Mouse (Mus musculus) retina, adult 2 months (tissue): ENCODE results near the gene Vmn1r39.
"Not testable (repeated sequence)": the region's sequence is repeated elsewhere in the genome, so short reads cannot be mapped to it uniquely, and the experiment has no call there.

Experiments used
- DNase-seq: peaks from one replicate; pipeline ENCODE4 v3.0.0-alpha.2; 2012; ENCODE audit warnings: low read depth, low spot score

Vmn1r39 gene

GRCm38 (mm10) chr6:66810509-66810908, at the start of gene Vmn1r39:
TSS of gene Vmn1r39 (minus strand) at chr6:66810609.
- no peak for DNase-seq

- DNase-seq, result no peak
These were observed 49.0 kb upstream of the Vmn1r39 start for GRCm38 (mm10) chr6:66859391-66859790.

DNA sequence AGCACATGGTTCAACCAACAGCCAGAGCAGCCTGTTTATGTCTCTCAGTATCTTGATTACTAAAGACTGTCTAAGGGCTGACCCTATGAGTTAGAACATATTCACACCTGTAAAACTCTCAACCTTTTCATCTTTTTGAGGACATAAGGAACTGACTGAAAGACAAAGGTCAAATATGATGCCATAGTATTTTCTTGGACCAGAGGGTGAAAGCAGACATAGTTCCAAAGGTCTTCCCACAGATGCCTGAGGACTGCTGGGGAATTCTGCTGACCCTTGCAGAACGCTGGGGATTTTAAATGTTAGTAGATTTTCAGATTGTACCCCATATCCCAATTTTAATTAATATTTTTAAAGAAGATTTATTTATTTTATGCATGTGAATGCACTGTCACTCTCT, 47.9 kb upstream of the Vmn1r39 start:
- no peak for DNase-seq

- no peak for DNase-seq
These were observed 45.8 kb upstream of the Vmn1r39 start for GRCm38 (mm10) chr6:66856236-66856635.

DNA sequence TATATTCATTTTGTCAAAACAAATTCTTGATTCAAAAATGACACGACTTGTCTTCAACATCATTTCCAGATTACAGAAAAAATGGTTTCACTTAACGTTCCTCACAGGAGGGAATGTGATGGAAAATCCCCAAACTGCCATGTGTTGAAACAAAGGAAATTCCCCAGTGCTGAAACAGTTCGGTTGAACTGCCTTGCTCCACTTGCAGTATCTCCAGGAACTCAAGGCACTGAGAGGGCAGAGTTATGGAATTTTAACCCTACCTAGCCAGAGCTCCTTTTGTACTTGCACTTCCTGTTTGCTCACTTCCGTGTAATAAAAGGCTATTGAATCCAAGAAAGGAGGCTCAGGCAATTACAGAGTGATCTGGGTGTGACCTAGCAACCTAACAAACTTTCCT, 38.5 kb upstream of the Vmn1r39 start:
- DNase-seq, result no peak

- not testable (repeated sequence) for DNase-seq
These were observed 30.2 kb upstream of the Vmn1r39 start for GRCm38 (mm10) chr6:66840631-66841030.

GRCm38 (mm10) chr6:66836932-66837331, 26.5 kb upstream of the Vmn1r39 start:
- DNase-seq, result no peak

DNA sequence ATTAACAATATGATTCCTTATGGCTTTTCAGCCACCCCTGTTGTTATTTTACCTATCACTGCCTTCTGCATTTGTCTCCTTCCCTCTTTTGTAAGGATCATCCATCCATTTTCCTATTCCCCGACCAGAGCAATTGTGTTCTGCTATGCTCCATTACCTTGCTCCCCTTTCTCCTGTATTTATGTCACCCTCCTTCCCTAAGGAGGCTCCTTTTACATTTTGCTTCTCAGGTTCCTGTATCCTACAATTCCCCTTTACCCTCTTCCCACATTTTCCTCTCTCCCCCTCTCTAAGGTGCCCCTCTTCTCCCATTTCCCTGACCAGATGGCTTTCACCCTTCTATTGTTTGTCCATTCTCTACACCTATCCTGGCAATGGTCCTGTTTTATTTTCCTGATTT, 4.1 kb downstream of the Vmn1r39 start:
- no peak for DNase-seq

GRCm38 (mm10) chr6:66805713-66806112, 4.7 kb downstream of the Vmn1r39 start:
- DNase-seq, result no peak

DNA sequence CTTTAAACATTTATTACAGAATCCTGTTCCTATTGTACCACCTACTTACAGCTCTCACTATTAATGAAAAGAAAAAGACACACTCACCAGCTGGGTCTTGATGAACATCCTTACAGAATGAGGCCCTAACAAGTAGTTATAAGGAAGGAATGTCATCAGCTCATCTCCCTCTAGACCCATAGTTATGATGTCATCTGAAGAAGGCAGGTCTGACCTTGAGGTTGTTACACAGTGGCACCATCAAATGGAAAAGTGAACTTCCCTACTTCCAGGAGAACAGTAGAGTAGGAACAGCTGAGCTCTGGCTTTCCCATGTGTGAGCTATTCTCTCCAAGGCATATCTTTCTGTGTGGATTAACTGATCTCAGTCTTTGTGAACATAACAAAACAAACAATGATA, 27.9 kb downstream of the Vmn1r39 start, which contains the start of gene Vmn1r38:
Gene Vmn1r38, minus strand, starts transcription at position 101 of the 400 bp plus-strand sequence.
- not testable (repeated sequence) for DNase-seq
